Mouse (Mus musculus) stomach, embryonic 16.5 days (tissue): ENCODE data around the gene Gm40193. TPM values are rescaled to one million over a fixed set of nuclear protein-coding genes. Genes with fewer than 3 reads are reported as not detected.
A peak's percentile ranks its signal among the peaks of the same experiment; 100 is the strongest.

Source experiments
- ATAC-seq: fragments of 200-750 bp; cut with Nextera tagmentation; 2 replicates; pipeline ENCODE4 v1.8.0; 2017; ENCODE audit warnings: moderate number of reproducible peaks, moderate TSS enrichment; ENCODE audit not compliant: insufficient read depth, low FRiP score
- H3K27ac ChIP-seq: fragments of 300-500 bp; sonication (generic); 2 replicates; pipeline ENCODE4 v1.5.1; 2014; ENCODE audit warnings: low read length
- H3K27me3 ChIP-seq: fragments of 300-500 bp; sonication (generic); 2 replicates; pipeline ENCODE4 v1.6.1; 2014; ENCODE audit warnings: low read length, control low read depth, mixed read lengths; ENCODE audit not compliant: control insufficient read depth, insufficient read depth
- H3K36me3 ChIP-seq: fragments of 300-500 bp; sonication (generic); 2 replicates; pipeline ENCODE4 v1.6.1; 2014; ENCODE audit warnings: low read length; ENCODE audit not compliant: control insufficient read depth, insufficient read depth
- H3K4me1 ChIP-seq: fragments of 300-500 bp; sonication (generic); 2 replicates; pipeline ENCODE4 v1.6.1; 2014; ENCODE audit warnings: low read length, control low read depth, mixed read lengths; ENCODE audit not compliant: control insufficient read depth, insufficient read depth
- H3K4me2 ChIP-seq: fragments of 300-500 bp; sonication (generic); 2 replicates; pipeline ENCODE4 v1.6.1; 2014; ENCODE audit warnings: low read depth, low read length, mixed read lengths
- H3K4me3 ChIP-seq: fragments of 300-500 bp; sonication (generic); replicated peaks from 2 replicates; pipeline ENCODE4 v1.5.1; 2014; ENCODE audit warnings: mild to moderate bottlenecking, low read length
- H3K9ac ChIP-seq: fragments of 300-500 bp; sonication (generic); 2 replicates; pipeline ENCODE4 v1.6.1; 2014; ENCODE audit warnings: low read length
- H3K9me3 ChIP-seq: fragments of 300-500 bp; sonication (generic); replicated peaks from 2 replicates; pipeline ENCODE4 v1.6.1; 2016; ENCODE audit warnings: low read length, control low read depth; ENCODE audit not compliant: control insufficient read depth
- WGBS: fragments of 180-500 bp; shearing (Covaris S2); extraction: QIAGEN DNeasy Blood & Tissue Kit; methylation state at CpG from one replicate; pipeline ENCODE4 v1.1.7; 2014; 5-methylcytosine and 5-hydroxymethylcytosine counted together
- polyA plus RNA-seq: library from polyadenylated mRNA; unstranded; fragments of >200 nt; fragmentation: Nextera tagmentation; extraction: Ambion mirVana; gene quantifications from 2 replicates; pipeline ENCODE4 v1.2.1, GENCODE M21; 2015

Gm40193 gene
- polyA plus RNA-seq, 1 experiment from 2014 or later: not detected

GRCm38 (mm10) chr11:70504970-70505369 lies 27.8 kb downstream of the Gm40193 start, which contains the start of gene Tm4sf5:
Gene Tm4sf5 (plus strand): TSS chr11:70505244.
- H3K27me3 ChIP-seq: no peaks in the 10 kb centered on the region
- H3K4me1 ChIP-seq: peaks cover 3% of the 10 kb centered on the region; the same call in 1 of the 2 replicates
- H3K27ac ChIP-seq: peak within 1 kb of the TSS; percentile 80
- H3K4me2 ChIP-seq: peak within 1 kb of the TSS; percentile 38
- H3K36me3 ChIP-seq: no peaks in the 10 kb centered on the region
- peak; percentile 73 for ATAC-seq
- H3K9me3 ChIP-seq: no peaks in the 10 kb centered on the region
- peak within 1 kb of the TSS; percentile 35 for H3K9ac ChIP-seq
- peak within 1 kb of the TSS; percentile 30 for H3K4me3 ChIP-seq
- 56% methylated on average over 9 of the region's 9 CpGs for WGBS

- no peak overlapping the region for H3K9ac ChIP-seq
Measured at GRCm38 (mm10) chr11:70502018-70502417, 30.7 kb downstream of the Gm40193 start.

GRCm38 (mm10) chr11:70500476-70500812 lies 32.3 kb downstream of the Gm40193 start:
- H3K27me3 ChIP-seq: no peaks in the 10 kb centered on the region
- H3K9ac ChIP-seq: no peak overlapping the region
- no peak overlapping the region for H3K4me2 ChIP-seq
- H3K36me3 ChIP-seq: no peaks in the 10 kb centered on the region
- 57% methylated on average over 1 of the region's 1 CpGs for WGBS
- H3K4me3 ChIP-seq: no peak overlapping the region
- peak; percentile 53; the same call in 1 of the 2 replicates for ATAC-seq
- H3K4me1 ChIP-seq: no peaks in the 10 kb centered on the region
- no peak overlapping the region for H3K27ac ChIP-seq
- no peaks in the 10 kb centered on the region for H3K9me3 ChIP-seq

More at GRCm38 (mm10) chr11:70502018-70502417, 30.7 kb downstream of the Gm40193 start:
- Histone ChIP-seq H3K9me3 (no peaks in the 10 kb centered on the region), H3K36me3 (no peaks in the 10 kb centered on the region), H3K4me3 (no peak overlapping the region), H3K27ac (no peak overlapping the region), H3K27me3 (no peaks in the 10 kb centered on the region), H3K4me2 (no peak overlapping the region), H3K4me1 (no peaks in the 10 kb centered on the region)
- ATAC-seq: no peak
- WGBS: 41% methylated on average over 3 of the region's 3 CpGs

GRCm38 (mm10) chr11:70499566-70500475 lies 32.9 kb downstream of the Gm40193 start:
- H3K4me1 ChIP-seq: no peaks in the 10 kb centered on the region
- H3K9me3 ChIP-seq: no peaks in the 10 kb centered on the region
- no peak overlapping the region for H3K9ac ChIP-seq
- H3K27ac ChIP-seq: peak overlapping the region; percentile 38; the same call in 1 of the 2 replicates
- H3K36me3 ChIP-seq: no peaks in the 10 kb centered on the region
- peak; percentile 44; the same call in 1 of the 2 replicates for ATAC-seq
- no peak overlapping the region for H3K4me3 ChIP-seq
- no peak overlapping the region for H3K4me2 ChIP-seq
- no peaks in the 10 kb centered on the region for H3K27me3 ChIP-seq
- 63% methylated on average over 14 of the region's 14 CpGs for WGBS

GRCm38 (mm10) chr11:70489684-70490083 lies 43.1 kb downstream of the Gm40193 start:
- Histone ChIP-seq H3K4me2 (no peak overlapping the region), H3K9me3 (0 out of 2 replicates have a peak, but pooled peaks cover 3% of the 10 kb centered on the region), H3K9ac (no peak overlapping the region), H3K36me3 (no peaks in the 10 kb centered on the region), H3K4me1 (no peaks in the 10 kb centered on the region), H3K27me3 (no peaks in the 10 kb centered on the region), H3K27ac (no peak overlapping the region), H3K4me3 (no peak overlapping the region)
- no peak for ATAC-seq
- WGBS: 82% methylated on average over 6 of the region's 6 CpGs

- H3K4me2 ChIP-seq: no peak overlapping the region
- H3K4me1 ChIP-seq: no peaks in the 10 kb centered on the region
- 0 out of 2 replicates have a peak, but pooled peaks cover 3% of the 10 kb centered on the region for H3K9me3 ChIP-seq
- no peak for ATAC-seq
- H3K4me3 ChIP-seq: no peak overlapping the region
- no peak overlapping the region for H3K9ac ChIP-seq
- H3K36me3 ChIP-seq: no peaks in the 10 kb centered on the region
- 87% methylated on average over 3 of the region's 3 CpGs for WGBS
- no peak overlapping the region for H3K27ac ChIP-seq
- H3K27me3 ChIP-seq: no peaks in the 10 kb centered on the region
Measured at GRCm38 (mm10) chr11:70489138-70489537, 43.6 kb downstream of the Gm40193 start.

GRCm38 (mm10) chr11:70487816-70488215 lies 44.9 kb downstream of the Gm40193 start:
- no peak overlapping the region for H3K27ac ChIP-seq
- no peak overlapping the region for H3K4me2 ChIP-seq
- ATAC-seq: no peak
- no peak overlapping the region for H3K9ac ChIP-seq
- WGBS: 35% methylated on average over 4 of the region's 4 CpGs
- H3K27me3 ChIP-seq: no peaks in the 10 kb centered on the region
- H3K4me3 ChIP-seq: no peak overlapping the region
- H3K4me1 ChIP-seq: no peaks in the 10 kb centered on the region
- H3K36me3 ChIP-seq: no peaks in the 10 kb centered on the region
- 0 out of 2 replicates have a peak, but pooled peaks cover 3% of the 10 kb centered on the region for H3K9me3 ChIP-seq

GRCm38 (mm10) chr11:70485498-70485897 lies 47.2 kb downstream of the Gm40193 start:
- Histone ChIP-seq H3K4me1 (no peaks in the 10 kb centered on the region), H3K27ac (no peak overlapping the region), H3K4me3 (no peak overlapping the region), H3K4me2 (no peak overlapping the region), H3K27me3 (no peaks in the 10 kb centered on the region), H3K9ac (no peak overlapping the region), H3K9me3 (no peaks in the 10 kb centered on the region), H3K36me3 (no peaks in the 10 kb centered on the region)
- 34% methylated on average over 2 of the region's 2 CpGs for WGBS
- ATAC-seq: no peak
